Mouse (Mus musculus): ENCODE results near the gene Zfp639. TPM values are rescaled to one million over a fixed set of nuclear protein-coding genes. Genes with fewer than 3 reads are reported as not detected.

Gene Zfp639
- polyA plus RNA-seq, 1 experiment from 2014 or later = 25.6 TPM

GRCm38 (mm10) chr3:32490076-32490927 lies 19.8 kb upstream of the Zfp639 start:
- WGBS = 70% methylated on average over 15 of the region's 15 CpGs
- no peak for ATAC-seq (replicated peaks; ENCODE audit: insufficient number of reproducible peaks, insufficient read depth, low FRiP score, low read depth)
- Histone ChIP-seq H3K27me3 (no peaks in the 10 kb centered on the region), H3K4me3 (no peak overlapping the region), H3K4me2 (no peak overlapping the region), H3K4me1 (replicated peaks) (no peaks in the 10 kb centered on the region), H3K9me3 (replicated peaks) (no peaks in the 10 kb centered on the region), H3K9ac (no peak overlapping the region), H3K27ac (no peak overlapping the region), H3K36me3 (no peaks in the 10 kb centered on the region)

GRCm38 (mm10) chr3:32490928-32491315 lies 19.1 kb upstream of the Zfp639 start:
- Histone ChIP-seq H3K4me3 (no peak overlapping the region), H3K27me3 (no peaks in the 10 kb centered on the region), H3K9ac (no peak overlapping the region), H3K9me3 (replicated peaks) (no peaks in the 10 kb centered on the region), H3K4me1 (replicated peaks) (no peaks in the 10 kb centered on the region), H3K36me3 (no peaks in the 10 kb centered on the region), H3K27ac (no peak overlapping the region), H3K4me2 (no peak overlapping the region)
- ATAC-seq (replicated peaks; ENCODE audit: insufficient number of reproducible peaks, insufficient read depth, low FRiP score, low read depth) = no peak

DNA sequence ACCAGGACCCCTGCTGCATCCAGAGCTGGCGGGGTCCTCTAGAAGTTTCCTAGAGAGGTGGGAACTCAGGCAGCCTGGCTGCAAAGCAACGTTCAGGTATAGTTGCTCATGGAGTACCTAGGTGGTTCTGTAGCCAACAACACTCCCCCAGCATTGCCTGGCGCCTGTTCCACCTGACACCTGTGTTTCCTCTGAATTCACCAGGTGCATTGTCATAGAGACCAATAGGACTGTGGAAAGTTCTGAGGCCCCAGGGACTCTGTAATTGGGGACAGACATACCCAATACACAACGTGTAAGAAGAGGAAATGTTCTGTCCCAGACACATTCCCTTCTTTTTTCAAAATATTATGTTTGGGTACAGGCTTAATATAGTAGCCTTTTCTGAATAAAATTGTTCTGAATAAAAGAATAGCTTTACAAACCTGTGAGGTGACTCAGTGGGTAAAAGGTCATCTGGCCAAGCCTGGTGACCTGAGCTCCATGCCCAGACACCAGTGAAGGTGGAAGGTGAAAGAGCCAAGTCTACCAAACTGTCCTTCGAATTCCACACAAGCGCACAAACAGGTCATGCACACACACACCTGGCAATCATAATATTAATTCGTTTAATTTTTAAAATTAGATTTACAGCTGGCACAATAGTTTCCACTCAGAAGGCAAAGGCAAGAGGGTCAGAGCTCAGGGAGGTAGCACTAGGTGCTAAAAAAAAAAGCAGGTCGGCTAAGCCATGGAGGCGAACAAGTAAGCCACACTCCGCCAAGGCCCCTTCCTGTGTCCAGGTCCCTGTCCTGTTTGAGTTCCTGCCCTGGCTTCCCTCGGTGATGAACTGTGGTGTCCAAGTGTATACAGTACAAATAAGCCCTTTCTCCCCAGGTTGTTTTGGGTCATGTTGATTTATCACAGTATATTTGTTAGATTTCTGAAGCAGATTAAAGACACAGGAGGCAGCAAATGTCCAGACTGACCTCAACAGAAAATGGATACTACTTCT lies 17.7 kb upstream of the Zfp639 start, which contains the start of gene Kcnmb3:
Gene Kcnmb3, minus strand, starts transcription at position 135 of the 994 bp plus-strand sequence.
- H3K4me1 ChIP-seq (replicated peaks) = 0 out of 2 replicates have a peak, but pooled peaks cover 4% of the 10 kb centered on the region
- ATAC-seq (replicated peaks; ENCODE audit: insufficient number of reproducible peaks, insufficient read depth, low FRiP score, low read depth) = no peak
- no peaks in the 10 kb centered on the region for H3K27me3 ChIP-seq
- H3K9ac ChIP-seq = no peak within 1 kb of the TSS
- H3K9me3 ChIP-seq (replicated peaks) = no peaks in the 10 kb centered on the region
- H3K4me2 ChIP-seq = no peak within 1 kb of the TSS
- WGBS = 68% methylated on average over 11 of the region's 11 CpGs
- H3K4me3 ChIP-seq = no peak within 1 kb of the TSS
- H3K27ac ChIP-seq = no peak within 1 kb of the TSS
- no peaks in the 10 kb centered on the region for H3K36me3 ChIP-seq

GRCm38 (mm10) chr3:32494387-32495087 lies 15.5 kb upstream of the Zfp639 start:
- ATAC-seq (replicated peaks; ENCODE audit: insufficient number of reproducible peaks, insufficient read depth, low FRiP score, low read depth) = no peak
- 0 out of 2 replicates have a peak, but pooled peaks cover 4% of the 10 kb centered on the region for H3K4me1 ChIP-seq (replicated peaks)
- H3K4me3 ChIP-seq = no peak overlapping the region
- 83% methylated on average over 8 of the region's 8 CpGs for WGBS
- H3K36me3 ChIP-seq = no peaks in the 10 kb centered on the region
- H3K9ac ChIP-seq = no peak overlapping the region
- no peak overlapping the region for H3K27ac ChIP-seq
- no peak overlapping the region for H3K4me2 ChIP-seq
- H3K9me3 ChIP-seq (replicated peaks) = no peaks in the 10 kb centered on the region
- no peaks in the 10 kb centered on the region for H3K27me3 ChIP-seq

DNA sequence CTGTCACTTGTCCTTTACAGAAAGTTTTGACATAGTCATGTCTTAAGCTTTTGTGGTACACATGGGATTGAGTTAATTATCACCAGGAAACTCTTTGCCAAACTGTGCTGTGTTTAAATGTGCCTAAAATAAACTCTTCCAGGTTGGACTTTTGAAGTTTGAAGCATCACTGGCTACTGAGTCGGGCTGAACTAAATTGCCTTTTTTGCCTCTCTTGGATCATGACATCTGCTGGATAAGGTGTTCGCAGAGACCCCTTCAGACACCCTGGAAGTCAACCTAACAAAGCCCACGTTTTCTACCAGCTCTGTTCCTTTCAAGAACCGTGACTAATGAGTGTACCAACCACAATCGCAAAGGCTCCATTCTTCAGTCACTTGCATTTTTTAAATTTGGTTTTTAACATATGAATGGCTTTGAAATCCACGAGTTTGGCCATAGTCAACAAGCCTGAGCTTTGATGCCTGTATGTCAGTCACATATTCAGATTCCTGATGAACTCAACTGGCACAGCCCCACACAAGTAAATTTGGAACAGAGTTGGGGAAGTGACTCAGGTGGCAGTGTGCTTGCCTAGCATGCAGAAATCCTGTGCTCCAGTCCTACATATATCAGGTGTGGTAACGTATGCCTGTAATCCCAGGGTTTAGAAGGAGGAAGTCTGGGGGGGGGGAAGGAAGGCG lies 14.8 kb upstream of the Zfp639 start:
- no peaks in the 10 kb centered on the region for H3K27me3 ChIP-seq
- H3K4me2 ChIP-seq = no peak overlapping the region
- H3K4me1 ChIP-seq (replicated peaks) = 0 out of 2 replicates have a peak, but pooled peaks cover 4% of the 10 kb centered on the region
- ATAC-seq (replicated peaks; ENCODE audit: insufficient number of reproducible peaks, insufficient read depth, low FRiP score, low read depth) = no peak
- 77% methylated on average over 8 of the region's 8 CpGs for WGBS
- H3K9ac ChIP-seq = no peak overlapping the region
- no peaks in the 10 kb centered on the region for H3K9me3 ChIP-seq (replicated peaks)
- H3K27ac ChIP-seq = no peak overlapping the region
- H3K4me3 ChIP-seq = no peak overlapping the region
- H3K36me3 ChIP-seq = no peaks in the 10 kb centered on the region

- ATAC-seq (replicated peaks; ENCODE audit: insufficient number of reproducible peaks, insufficient read depth, low FRiP score, low read depth) = no peak
- WGBS = 57% methylated on average over 7 of the region's 8 CpGs
These were observed 14.0 kb upstream of the Zfp639 start for GRCm38 (mm10) chr3:32495856-32496710.

GRCm38 (mm10) chr3:32496711-32497070 lies 13.4 kb upstream of the Zfp639 start:
- no peak for ATAC-seq (replicated peaks; ENCODE audit: insufficient number of reproducible peaks, insufficient read depth, low FRiP score, low read depth)
- 90% methylated on average over 1 of the region's 1 CpGs for WGBS
- no peaks in the 10 kb centered on the region for H3K27me3 ChIP-seq
- no peaks in the 10 kb centered on the region for H3K9me3 ChIP-seq (replicated peaks)
- H3K4me3 ChIP-seq = no peak overlapping the region
- H3K4me2 ChIP-seq = no peak overlapping the region
- H3K9ac ChIP-seq = no peak overlapping the region
- H3K27ac ChIP-seq = no peak overlapping the region
- 0 out of 2 replicates have a peak, but pooled peaks cover 4% of the 10 kb centered on the region for H3K4me1 ChIP-seq (replicated peaks)
- H3K36me3 ChIP-seq = no peaks in the 10 kb centered on the region

More at GRCm38 (mm10) chr3:32495856-32496710, 14.0 kb upstream of the Zfp639 start:
- no peaks in the 10 kb centered on the region for H3K27me3 ChIP-seq
- H3K36me3 ChIP-seq = no peaks in the 10 kb centered on the region
- H3K4me2 ChIP-seq = no peak overlapping the region
- no peak overlapping the region for H3K9ac ChIP-seq
- no peak overlapping the region for H3K4me3 ChIP-seq
- H3K4me1 ChIP-seq (replicated peaks) = 0 out of 2 replicates have a peak, but pooled peaks cover 4% of the 10 kb centered on the region
- no peak overlapping the region for H3K27ac ChIP-seq
- H3K9me3 ChIP-seq (replicated peaks) = no peaks in the 10 kb centered on the region

GRCm38 (mm10) chr3:32500346-32500745 lies 9.7 kb upstream of the Zfp639 start:
- Histone ChIP-seq H3K36me3 (no peaks in the 10 kb centered on the region), H3K4me1 (replicated peaks) (0 out of 2 replicates have a peak, but pooled peaks cover 4% of the 10 kb centered on the region), H3K9ac (no peak overlapping the region), H3K27ac (no peak overlapping the region), H3K9me3 (replicated peaks) (no peaks in the 10 kb centered on the region), H3K27me3 (no peaks in the 10 kb centered on the region), H3K4me2 (no peak overlapping the region), H3K4me3 (no peak overlapping the region)
- ATAC-seq (replicated peaks; ENCODE audit: insufficient number of reproducible peaks, insufficient read depth, low FRiP score, low read depth) = no peak
- WGBS = 92% methylated on average over 2 of the region's 2 CpGs

GRCm38 (mm10) chr3:32505841-32506240 lies 4.2 kb upstream of the Zfp639 start:
- no peak overlapping the region for H3K9ac ChIP-seq
- H3K4me3 ChIP-seq = no peak overlapping the region
- H3K4me2 ChIP-seq = no peak overlapping the region
- ATAC-seq (replicated peaks; ENCODE audit: insufficient number of reproducible peaks, insufficient read depth, low FRiP score, low read depth) = no peak
- WGBS = 67% methylated on average over 3 of the region's 3 CpGs
- no peaks in the 10 kb centered on the region for H3K9me3 ChIP-seq (replicated peaks)
- H3K27me3 ChIP-seq = no peaks in the 10 kb centered on the region
- H3K4me1 ChIP-seq (replicated peaks) = peaks cover 12% of the 10 kb centered on the region
- H3K36me3 ChIP-seq = no peaks in the 10 kb centered on the region
- H3K27ac ChIP-seq = no peak overlapping the region

All from heart, embryonic 15.5 days (tissue).